Mouse (Mus musculus) neural tube, embryonic 14.5 days (tissue): ENCODE data around the gene Ifi35. TPM values are rescaled to one million over a fixed set of nuclear protein-coding genes. Genes with fewer than 3 reads are reported as not detected.

ENCODE experiments used
- ATAC-seq: fragments of 200-750 bp; cut with Nextera tagmentation; 2 replicates; pipeline ENCODE4 v1.8.0; 2017; ENCODE audit warnings: low read depth, mild to moderate bottlenecking, moderate TSS enrichment, moderate library complexity
- H3K27ac ChIP-seq: fragments of 300-500 bp; sonication (generic); 2 replicates; pipeline ENCODE4 v1.5.1; 2014; ENCODE audit warnings: low read depth, mild to moderate bottlenecking, control low read depth, low read length, moderate library complexity, mixed read lengths
- H3K27me3 ChIP-seq: fragments of 300-500 bp; sonication (generic); 2 replicates; pipeline ENCODE4 v1.6.1; 2014; ENCODE audit warnings: low read length; ENCODE audit not compliant: control insufficient read depth, insufficient read depth
- H3K36me3 ChIP-seq: fragments of 300-500 bp; sonication (generic); 2 replicates; pipeline ENCODE4 v1.6.1; 2014; ENCODE audit warnings: low read length, mixed read lengths; ENCODE audit not compliant: control insufficient read depth, insufficient read depth
- H3K4me1 ChIP-seq: fragments of 300-500 bp; sonication (generic); 2 replicates; pipeline ENCODE4 v1.6.1; 2014; ENCODE audit warnings: low read length; ENCODE audit not compliant: control insufficient read depth, insufficient read depth
- H3K4me2 ChIP-seq: fragments of 300-500 bp; sonication (generic); 2 replicates; pipeline ENCODE4 v1.6.1; 2014; ENCODE audit warnings: mild to moderate bottlenecking, low read depth, low read length, control low read depth
- H3K4me3 ChIP-seq: fragments of 300-500 bp; sonication (generic); 2 replicates; pipeline ENCODE4 v1.5.1; 2014; ENCODE audit warnings: low read depth, low read length, control low read depth, mixed read lengths
- H3K9ac ChIP-seq: fragments of 300-500 bp; sonication (generic); replicated peaks from 2 replicates; pipeline ENCODE4 v1.6.1; 2014; ENCODE audit warnings: low read depth, mild to moderate bottlenecking, control low read depth, low read length, mixed read lengths
- H3K9me3 ChIP-seq: fragments of 300-500 bp; sonication (generic); 2 replicates; pipeline ENCODE4 v1.6.1; 2016; ENCODE audit warnings: low read length; ENCODE audit not compliant: control insufficient read depth
- WGBS: fragments of 180-500 bp; shearing (Covaris S2); extraction: QIAGEN DNeasy Blood & Tissue Kit; methylation state at CpG from one replicate; pipeline ENCODE4 v1.1.7; 2014; 5-methylcytosine and 5-hydroxymethylcytosine counted together
- polyA plus RNA-seq: library from polyadenylated mRNA; unstranded; fragments of >200 nt; fragmentation: Nextera tagmentation; extraction: Ambion mirVana; gene quantifications from 2 replicates; pipeline ENCODE4 v1.2.1, GENCODE M21; 2014

Ifi35 gene
- polyA plus RNA-seq, 1 experiment from 2014 or later = 1.4 TPM

DNA sequence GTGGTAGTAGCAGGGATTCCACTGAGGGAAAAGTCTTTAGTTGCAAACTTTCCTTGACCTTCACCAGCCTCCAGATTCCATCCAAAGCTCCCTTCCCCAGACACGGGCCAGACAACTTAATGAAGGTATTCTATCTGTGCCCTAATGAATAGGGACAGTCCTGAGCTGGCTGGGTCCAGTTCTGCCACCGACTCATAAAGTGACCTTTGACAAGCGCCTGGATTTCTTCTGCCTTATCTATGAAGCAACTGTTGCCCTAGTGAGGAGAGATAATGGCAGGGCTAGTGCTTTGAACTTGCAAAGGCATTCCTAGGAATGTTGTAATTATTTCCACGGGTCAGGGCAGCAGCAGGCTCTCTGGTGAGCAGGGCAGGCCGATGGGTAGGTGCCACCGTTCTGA, 32.7 kb downstream of the Ifi35 start:
- no peaks in the 10 kb centered on the region for H3K36me3 ChIP-seq
- H3K9ac ChIP-seq = no peak overlapping the region
- no peak overlapping the region for H3K27ac ChIP-seq
- no peaks in the 10 kb centered on the region for H3K27me3 ChIP-seq
- ATAC-seq = no peak
- peaks cover 11% of the 10 kb centered on the region; the same call in 1 of the 2 replicates for H3K4me1 ChIP-seq
- no peak overlapping the region for H3K4me2 ChIP-seq
- WGBS = 66% methylated on average over 6 of the region's 6 CpGs
- no peaks in the 10 kb centered on the region for H3K9me3 ChIP-seq
- no peak overlapping the region for H3K4me3 ChIP-seq

DNA sequence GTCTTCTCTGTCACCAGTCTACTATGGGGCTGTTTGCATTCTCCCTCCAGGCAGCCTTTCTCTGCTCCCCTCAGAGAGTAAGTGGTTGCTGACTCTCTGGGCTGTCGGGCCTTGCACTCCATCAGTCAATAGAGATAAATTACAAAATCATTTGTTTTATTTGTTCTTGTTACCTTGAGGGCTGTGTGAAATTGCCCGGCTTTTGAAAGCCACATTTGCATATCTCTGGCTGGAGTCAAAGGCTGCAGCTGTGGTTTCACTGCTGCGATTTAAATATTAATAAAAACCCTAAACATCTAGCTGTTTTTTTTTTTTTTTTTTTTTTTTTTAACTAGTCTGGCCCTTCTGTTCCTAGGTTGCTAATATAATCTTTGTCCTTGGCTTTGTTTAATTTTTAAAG, 35.6 kb downstream of the Ifi35 start:
- Histone ChIP-seq H3K4me3 (no peak overlapping the region), H3K36me3 (no peaks in the 10 kb centered on the region), H3K9me3 (no peaks in the 10 kb centered on the region), H3K27ac (no peak overlapping the region), H3K4me1 (peaks cover 5% of the 10 kb centered on the region; the same call in 1 of the 2 replicates), H3K4me2 (no peak overlapping the region), H3K27me3 (no peaks in the 10 kb centered on the region), H3K9ac (no peak overlapping the region)
- no peak for ATAC-seq
- 9% methylated on average over 3 of the region's 3 CpGs for WGBS

DNA sequence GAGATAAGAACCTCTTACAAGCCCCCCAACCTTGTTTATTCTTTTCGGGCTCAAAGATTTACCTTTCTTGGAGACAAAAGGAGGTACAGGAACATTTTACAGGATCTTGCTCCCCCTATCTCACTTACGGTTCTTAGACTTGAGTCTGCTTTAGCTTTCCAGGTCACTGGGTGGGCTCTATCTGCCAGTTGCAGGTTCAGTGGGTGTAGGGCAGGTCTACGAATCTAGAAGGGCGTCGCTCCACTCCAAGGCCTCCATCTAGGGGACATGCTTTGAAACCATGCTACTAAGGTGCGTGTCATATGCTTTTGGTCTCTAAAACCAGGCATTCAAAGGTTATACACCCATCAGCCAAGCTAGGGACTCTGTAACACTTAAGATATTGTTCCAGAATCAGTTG, 36.0 kb downstream of the Ifi35 start:
- Histone ChIP-seq H3K4me1 (peaks cover 2% of the 10 kb centered on the region; the same call in 1 of the 2 replicates), H3K4me2 (no peak overlapping the region), H3K27ac (no peak overlapping the region), H3K9me3 (no peaks in the 10 kb centered on the region), H3K9ac (no peak overlapping the region), H3K4me3 (no peak overlapping the region), H3K36me3 (no peaks in the 10 kb centered on the region), H3K27me3 (no peaks in the 10 kb centered on the region)
- WGBS = 72% methylated on average over 6 of the region's 6 CpGs
- ATAC-seq = no peak

DNA sequence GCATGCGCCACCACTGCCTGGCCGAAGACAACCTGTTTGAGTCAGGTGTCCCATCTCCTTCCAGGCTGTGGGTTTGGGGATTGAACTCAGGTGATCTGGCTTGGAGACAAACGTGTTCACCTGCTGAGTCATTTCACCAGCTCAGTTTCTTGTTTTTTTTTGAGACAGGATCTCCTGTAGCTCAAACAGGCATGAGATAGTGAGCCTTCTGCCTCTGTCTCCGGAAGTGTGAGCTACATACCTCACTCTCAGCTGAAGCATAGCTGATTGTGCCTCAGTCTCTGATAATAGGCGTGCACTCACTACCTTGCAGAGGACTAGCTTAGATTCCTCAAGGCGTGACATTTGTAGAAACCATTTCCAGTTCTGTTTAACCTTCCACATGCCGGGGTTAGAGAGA, 36.6 kb downstream of the Ifi35 start:
- no peaks in the 10 kb centered on the region for H3K27me3 ChIP-seq
- no peak overlapping the region for H3K27ac ChIP-seq
- no peaks in the 10 kb centered on the region for H3K36me3 ChIP-seq
- no peaks in the 10 kb centered on the region for H3K4me1 ChIP-seq
- H3K4me2 ChIP-seq = no peak overlapping the region
- no peak overlapping the region for H3K4me3 ChIP-seq
- H3K9ac ChIP-seq = no peak overlapping the region
- no peak for ATAC-seq
- H3K9me3 ChIP-seq = no peaks in the 10 kb centered on the region
- WGBS = 90% methylated on average over 7 of the region's 7 CpGs

GRCm38 (mm10) chr11:101485509-101486028, 37.4 kb downstream of the Ifi35 start:
- Histone ChIP-seq H3K4me3 (no peak overlapping the region), H3K9ac (no peak overlapping the region), H3K36me3 (no peaks in the 10 kb centered on the region), H3K27ac (no peak overlapping the region), H3K4me2 (no peak overlapping the region), H3K4me1 (no peaks in the 10 kb centered on the region), H3K9me3 (no peaks in the 10 kb centered on the region), H3K27me3 (no peaks in the 10 kb centered on the region)
- ATAC-seq = no peak
- 50% methylated on average over 6 of the region's 6 CpGs for WGBS

- Histone ChIP-seq H3K4me2 (no peak overlapping the region), H3K9me3 (no peaks in the 10 kb centered on the region), H3K36me3 (no peaks in the 10 kb centered on the region), H3K4me3 (no peak overlapping the region), H3K27me3 (no peaks in the 10 kb centered on the region), H3K9ac (no peak overlapping the region), H3K4me1 (no peaks in the 10 kb centered on the region), H3K27ac (no peak overlapping the region)
- WGBS = 73% methylated on average over 6 of the region's 6 CpGs
- ATAC-seq = no peak
These were observed 37.9 kb downstream of the Ifi35 start for GRCm38 (mm10) chr11:101486126-101486525.

- H3K9ac ChIP-seq = no peak overlapping the region
- no peaks in the 10 kb centered on the region for H3K9me3 ChIP-seq
- H3K4me1 ChIP-seq = no peaks in the 10 kb centered on the region
- ATAC-seq = no peak
- no peak overlapping the region for H3K27ac ChIP-seq
- H3K4me2 ChIP-seq = no peak overlapping the region
- no peaks in the 10 kb centered on the region for H3K27me3 ChIP-seq
- no peaks in the 10 kb centered on the region for H3K36me3 ChIP-seq
- no peak overlapping the region for H3K4me3 ChIP-seq
- 83% methylated on average over 5 of the region's 5 CpGs for WGBS
These were observed 58.1 kb downstream of the Ifi35 start for GRCm38 (mm10) chr11:101506269-101506780.

DNA sequence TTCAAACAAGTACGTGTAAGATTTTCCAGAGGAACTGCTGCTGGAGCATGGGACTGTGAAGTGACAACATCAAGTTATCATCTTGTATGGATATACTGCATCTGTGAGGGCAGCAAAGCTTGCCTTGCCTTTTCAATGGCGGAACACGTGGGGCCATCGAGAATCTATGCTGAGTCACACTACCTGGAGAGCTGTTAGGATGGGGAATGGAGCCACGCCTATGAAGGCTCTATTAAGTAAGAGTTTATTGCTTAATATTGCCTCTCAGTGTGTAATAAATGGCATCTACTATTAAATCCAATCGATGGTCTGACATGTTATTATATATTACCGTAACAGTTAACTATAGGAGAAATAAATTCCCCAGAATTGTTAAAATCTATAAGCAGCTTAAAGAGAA, 58.9 kb downstream of the Ifi35 start:
- Histone ChIP-seq H3K27me3 (no peaks in the 10 kb centered on the region), H3K9me3 (no peaks in the 10 kb centered on the region), H3K4me3 (no peak overlapping the region), H3K27ac (no peak overlapping the region), H3K4me1 (no peaks in the 10 kb centered on the region), H3K9ac (no peak overlapping the region), H3K36me3 (no peaks in the 10 kb centered on the region), H3K4me2 (no peak overlapping the region)
- ATAC-seq = no peak
- 92% methylated on average over 7 of the region's 7 CpGs for WGBS
